Mouse (Mus musculus): ENCODE data around the gene Galnt5. TPM values are rescaled to one million over a fixed set of nuclear protein-coding genes. Genes with fewer than 3 reads are reported as not detected.

The Galnt5 gene
- polyA plus RNA-seq, 1 experiment from 2014 or later: 1.3 TPM

DNA sequence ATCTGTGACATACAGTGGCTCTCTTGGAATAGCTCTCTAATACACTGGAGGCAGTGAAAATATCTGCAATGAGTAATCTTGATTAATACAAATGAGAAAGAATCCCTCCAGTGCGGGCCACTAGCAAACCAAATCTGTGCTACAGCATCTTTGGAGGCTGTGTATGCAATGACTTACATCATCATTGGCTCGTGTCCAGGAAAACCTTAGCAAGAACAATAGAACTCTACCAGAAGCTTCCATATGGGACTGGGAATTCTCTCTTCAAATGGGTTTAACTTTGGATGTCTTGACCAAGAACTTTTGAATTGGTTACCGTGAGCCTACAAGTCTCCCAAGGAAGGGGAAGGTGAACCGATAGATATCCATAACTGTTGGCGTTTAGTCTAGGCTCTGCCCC is 29.1 kb downstream of the Galnt5 start:
- Histone ChIP-seq H3K36me3 (replicated peaks; ENCODE audit: control insufficient read depth, insufficient read depth, low read depth, low read length) (no peaks in the 10 kb centered on the region), H3K4me1 (ENCODE audit: control insufficient read depth, insufficient read depth, low read length) (no peaks in the 10 kb centered on the region), H3K9ac (replicated peaks; ENCODE audit: low read length) (no peak overlapping the region), H3K9me3 (replicated peaks; ENCODE audit: control insufficient read depth, low read length) (no peaks in the 10 kb centered on the region), H3K4me3 (ENCODE audit: low read depth, low read length) (no peak overlapping the region), H3K27ac (replicated peaks; ENCODE audit: low read depth, low read length) (no peak overlapping the region), H3K27me3 (ENCODE audit: control insufficient read depth, insufficient read depth, low read length) (no peaks in the 10 kb centered on the region), H3K4me2 (ENCODE audit: low read depth, low read length) (no peak overlapping the region)
- 91% methylated on average over 5 of the region's 5 CpGs for WGBS
- ATAC-seq (replicated peaks; ENCODE audit: insufficient number of reproducible peaks, low FRiP score, low TSS enrichment, low read depth) (no peak), DNase-seq (ENCODE audit: low spot score) (no peak)

DNA sequence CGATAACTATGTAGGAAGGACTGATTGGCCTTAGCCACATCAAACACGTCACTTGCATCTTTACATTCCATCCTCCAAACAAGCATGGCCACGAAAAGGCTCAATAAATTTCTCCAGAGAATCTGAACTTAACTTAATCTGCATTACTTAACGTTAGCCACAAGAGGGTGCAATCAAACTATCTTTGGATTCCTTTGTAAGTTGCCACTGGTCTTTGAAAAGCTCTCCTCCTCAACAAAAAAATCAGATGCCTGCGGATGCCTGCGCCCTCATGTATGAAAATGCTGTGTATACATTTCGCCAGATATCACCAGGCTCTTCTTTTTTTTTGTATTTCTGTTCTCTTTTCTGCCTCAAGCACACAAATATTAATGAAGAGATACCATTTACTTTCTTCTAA is 31.7 kb downstream of the Galnt5 start:
- H3K27ac ChIP-seq (replicated peaks; ENCODE audit: low read depth, low read length): no peak overlapping the region
- H3K9me3 ChIP-seq (replicated peaks; ENCODE audit: control insufficient read depth, low read length): no peaks in the 10 kb centered on the region
- WGBS: 28% methylated on average over 7 of the region's 7 CpGs
- ATAC-seq (replicated peaks; ENCODE audit: insufficient number of reproducible peaks, low FRiP score, low TSS enrichment, low read depth) (no peak), DNase-seq (ENCODE audit: low spot score) (peak; percentile 88)
- no peaks in the 10 kb centered on the region for H3K36me3 ChIP-seq (replicated peaks; ENCODE audit: control insufficient read depth, insufficient read depth, low read depth, low read length)
- H3K4me1 ChIP-seq (ENCODE audit: control insufficient read depth, insufficient read depth, low read length): no peaks in the 10 kb centered on the region
- H3K4me3 ChIP-seq (ENCODE audit: low read depth, low read length): no peak overlapping the region
- no peak overlapping the region for H3K9ac ChIP-seq (replicated peaks; ENCODE audit: low read length)
- no peaks in the 10 kb centered on the region for H3K27me3 ChIP-seq (ENCODE audit: control insufficient read depth, insufficient read depth, low read length)
- H3K4me2 ChIP-seq (ENCODE audit: low read depth, low read length): no peak overlapping the region

DNA sequence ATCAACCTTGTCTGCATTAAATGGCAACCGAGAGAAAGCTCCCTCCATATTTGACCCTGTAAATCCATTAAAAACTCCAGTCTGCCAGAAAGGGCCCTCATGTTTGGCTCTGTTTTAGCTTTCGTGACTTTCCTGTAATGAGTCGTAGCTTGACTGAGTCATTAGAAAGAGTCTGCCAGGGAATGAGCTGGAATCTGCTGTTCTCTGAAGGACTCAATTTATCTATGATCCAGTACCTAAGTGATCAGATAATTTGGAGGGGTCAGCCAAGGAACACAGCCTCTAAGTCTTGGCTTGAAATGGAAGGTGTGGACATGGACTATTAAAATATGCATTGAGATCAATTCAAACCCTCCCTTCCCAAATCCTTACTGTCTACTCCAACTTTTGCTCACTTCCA is 33.7 kb downstream of the Galnt5 start:
- Histone ChIP-seq H3K9me3 (replicated peaks; ENCODE audit: control insufficient read depth, low read length) (no peaks in the 10 kb centered on the region), H3K4me1 (ENCODE audit: control insufficient read depth, insufficient read depth, low read length) (no peaks in the 10 kb centered on the region), H3K27me3 (ENCODE audit: control insufficient read depth, insufficient read depth, low read length) (no peaks in the 10 kb centered on the region), H3K9ac (replicated peaks; ENCODE audit: low read length) (no peak overlapping the region), H3K36me3 (replicated peaks; ENCODE audit: control insufficient read depth, insufficient read depth, low read depth, low read length) (no peaks in the 10 kb centered on the region), H3K4me3 (ENCODE audit: low read depth, low read length) (no peak overlapping the region), H3K4me2 (ENCODE audit: low read depth, low read length) (no peak overlapping the region), H3K27ac (replicated peaks; ENCODE audit: low read depth, low read length) (no peak overlapping the region)
- ATAC-seq (replicated peaks; ENCODE audit: insufficient number of reproducible peaks, low FRiP score, low TSS enrichment, low read depth) (no peak), DNase-seq (ENCODE audit: low spot score) (no peak)
- 89% methylated on average over 3 of the region's 3 CpGs for WGBS

DNA sequence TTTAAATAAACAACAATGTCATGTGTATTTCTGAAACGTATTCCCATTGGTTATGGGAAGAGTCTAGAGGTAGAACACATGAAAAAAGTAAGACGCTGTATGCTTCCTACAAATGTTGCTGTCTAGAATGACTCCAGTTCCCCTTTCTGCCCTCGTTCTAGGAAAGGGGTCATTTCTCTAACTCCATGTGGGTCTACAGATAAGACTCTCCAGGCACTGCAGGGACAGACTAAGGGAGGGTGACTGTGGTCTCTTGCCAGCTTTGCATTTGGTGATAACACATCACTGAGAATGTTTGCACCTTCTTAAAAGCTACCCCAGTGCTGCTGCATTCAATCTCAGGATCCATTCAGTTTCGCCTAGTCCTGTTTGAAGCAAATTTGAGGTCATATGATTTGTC is 38.0 kb downstream of the Galnt5 start:
- WGBS: 85% methylated on average over 4 of the region's 4 CpGs
- no peak for DNase-seq (ENCODE audit: low spot score)

DNA sequence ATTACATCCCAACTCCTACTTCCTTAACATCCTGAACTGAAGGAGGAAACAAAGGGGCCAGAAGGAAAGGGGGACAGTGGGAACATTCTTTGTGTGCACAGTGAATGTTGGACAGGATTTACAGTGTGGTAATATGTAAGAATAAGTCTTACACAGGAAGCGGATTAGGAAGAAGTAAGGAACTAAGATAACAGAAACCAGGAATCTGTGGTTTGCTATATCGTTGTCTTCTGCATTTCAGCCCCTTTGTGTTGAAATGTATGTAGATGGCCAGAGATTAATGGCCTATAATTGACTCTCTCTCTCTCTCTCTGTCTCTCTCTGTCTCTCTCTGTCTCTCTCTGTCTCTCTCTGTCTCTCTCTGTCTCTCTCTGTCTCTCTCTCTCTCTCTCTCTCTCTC is 39.2 kb downstream of the Galnt5 start:
- no peak for DNase-seq (ENCODE audit: low spot score)
- no peak overlapping the region for H3K4me2 ChIP-seq (ENCODE audit: low read depth, low read length)
- WGBS: 85% methylated on average over 2 of the region's 2 CpGs
- H3K36me3 ChIP-seq (replicated peaks; ENCODE audit: control insufficient read depth, insufficient read depth, low read depth, low read length): no peaks in the 10 kb centered on the region
- no peaks in the 10 kb centered on the region for H3K9me3 ChIP-seq (replicated peaks; ENCODE audit: control insufficient read depth, low read length)
- no peak overlapping the region for H3K9ac ChIP-seq (replicated peaks; ENCODE audit: low read length)
- no peak overlapping the region for H3K27ac ChIP-seq (replicated peaks; ENCODE audit: low read depth, low read length)
- ATAC-seq (replicated peaks; ENCODE audit: insufficient number of reproducible peaks, low FRiP score, low TSS enrichment, low read depth): no peak
- H3K4me1 ChIP-seq (ENCODE audit: control insufficient read depth, insufficient read depth, low read length): no peaks in the 10 kb centered on the region
- no peaks in the 10 kb centered on the region for H3K27me3 ChIP-seq (ENCODE audit: control insufficient read depth, insufficient read depth, low read length)
- no peak overlapping the region for H3K4me3 ChIP-seq (ENCODE audit: low read depth, low read length)

More for the DNA sequence above, 38.0 kb downstream of the Galnt5 start:
- no peaks in the 10 kb centered on the region for H3K27me3 ChIP-seq (ENCODE audit: control insufficient read depth, insufficient read depth, low read length)
- H3K4me2 ChIP-seq (ENCODE audit: low read depth, low read length): no peak overlapping the region
- ATAC-seq (replicated peaks; ENCODE audit: insufficient number of reproducible peaks, low FRiP score, low TSS enrichment, low read depth): no peak
- no peaks in the 10 kb centered on the region for H3K4me1 ChIP-seq (ENCODE audit: control insufficient read depth, insufficient read depth, low read length)
- H3K4me3 ChIP-seq (ENCODE audit: low read depth, low read length): no peak overlapping the region
- no peaks in the 10 kb centered on the region for H3K9me3 ChIP-seq (replicated peaks; ENCODE audit: control insufficient read depth, low read length)
- H3K9ac ChIP-seq (replicated peaks; ENCODE audit: low read length): no peak overlapping the region
- no peaks in the 10 kb centered on the region for H3K36me3 ChIP-seq (replicated peaks; ENCODE audit: control insufficient read depth, insufficient read depth, low read depth, low read length)
- H3K27ac ChIP-seq (replicated peaks; ENCODE audit: low read depth, low read length): no peak overlapping the region

DNA sequence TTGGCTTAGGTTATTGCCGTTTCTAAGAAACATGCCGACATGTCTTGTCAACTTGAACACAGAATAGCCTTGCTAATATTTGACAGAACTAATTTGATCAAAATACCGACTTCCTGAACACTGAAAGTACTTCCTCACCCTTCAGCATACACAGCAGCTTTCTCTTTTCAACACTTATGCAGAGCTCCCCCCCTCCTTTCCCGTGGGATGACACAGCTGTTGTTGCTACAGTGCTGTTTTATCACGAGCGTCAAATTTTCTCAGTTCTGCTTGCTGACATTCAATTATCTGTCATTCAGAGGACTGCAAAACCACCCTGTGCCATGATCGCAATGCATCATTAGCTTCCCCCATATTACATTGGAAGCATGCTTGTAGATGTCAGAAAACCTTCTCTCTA is 44.2 kb downstream of the Galnt5 start:
- no peak for ATAC-seq (replicated peaks; ENCODE audit: insufficient number of reproducible peaks, low FRiP score, low TSS enrichment, low read depth)
- 69% methylated on average over 7 of the region's 7 CpGs for WGBS
- H3K9me3 ChIP-seq (replicated peaks; ENCODE audit: control insufficient read depth, low read length): no peaks in the 10 kb centered on the region
- no peaks in the 10 kb centered on the region for H3K4me1 ChIP-seq (ENCODE audit: control insufficient read depth, insufficient read depth, low read length)
- no peaks in the 10 kb centered on the region for H3K27me3 ChIP-seq (ENCODE audit: control insufficient read depth, insufficient read depth, low read length)
- H3K36me3 ChIP-seq (replicated peaks; ENCODE audit: control insufficient read depth, insufficient read depth, low read depth, low read length): no peaks in the 10 kb centered on the region
- H3K9ac ChIP-seq (replicated peaks; ENCODE audit: low read length): no peak overlapping the region
- H3K4me3 ChIP-seq (ENCODE audit: low read depth, low read length): no peak overlapping the region
- H3K27ac ChIP-seq (replicated peaks; ENCODE audit: low read depth, low read length): no peak overlapping the region
- no peak overlapping the region for H3K4me2 ChIP-seq (ENCODE audit: low read depth, low read length)
- no peak for DNase-seq (ENCODE audit: low spot score)

DNA sequence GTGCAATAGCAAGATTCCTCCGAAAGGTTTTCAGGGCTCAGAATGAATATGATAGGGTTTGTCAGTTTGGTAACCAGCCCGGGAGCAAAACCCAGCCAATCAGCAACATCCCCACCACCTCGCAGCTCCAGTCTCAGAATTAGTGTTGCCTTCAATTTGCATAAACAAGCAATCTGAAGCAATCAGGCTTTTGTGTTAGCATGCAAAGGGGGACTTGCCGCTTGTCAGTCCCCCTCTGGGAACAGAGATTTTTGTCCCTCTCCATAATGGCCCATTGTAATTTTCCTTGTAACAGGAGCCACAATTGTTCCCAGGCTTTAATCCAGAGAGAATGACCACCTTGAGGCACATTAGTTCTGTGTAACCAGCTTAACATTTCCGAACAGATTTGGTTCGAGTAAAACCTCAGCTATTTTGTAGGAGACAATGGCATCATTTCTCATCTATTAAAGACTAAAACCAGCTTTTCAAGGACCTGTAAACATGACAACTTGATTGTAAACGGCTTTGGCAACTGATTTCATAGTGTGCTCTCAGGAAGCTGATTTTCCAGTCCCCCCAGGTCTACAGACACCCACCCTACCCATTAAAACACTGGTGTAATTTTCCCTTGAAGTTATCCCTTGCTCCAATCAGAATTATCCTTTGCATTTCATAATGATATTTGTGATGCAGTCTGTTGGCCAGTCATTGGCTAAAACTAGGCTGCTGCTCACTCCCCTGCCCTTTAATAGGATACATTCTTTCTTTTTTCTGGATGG is 55.3 kb downstream of the Galnt5 start, which contains the start of gene Ermn:
Gene Ermn (minus strand): TSS at position 44 of the 761 bp plus-strand sequence.
- H3K4me3 ChIP-seq (ENCODE audit: low read depth, low read length): no peak within 1 kb of the TSS
- no peaks in the 10 kb centered on the region for H3K9me3 ChIP-seq (replicated peaks; ENCODE audit: control insufficient read depth, low read length)
- H3K4me2 ChIP-seq (ENCODE audit: low read depth, low read length): no peak within 1 kb of the TSS
- no peaks in the 10 kb centered on the region for H3K27me3 ChIP-seq (ENCODE audit: control insufficient read depth, insufficient read depth, low read length)
- H3K9ac ChIP-seq (replicated peaks; ENCODE audit: low read length): no peak within 1 kb of the TSS
- peak; percentile 31; the same call in 1 of the 2 replicates for ATAC-seq (replicated peaks; ENCODE audit: insufficient number of reproducible peaks, low FRiP score, low TSS enrichment, low read depth)
- peak; percentile 17 for DNase-seq (ENCODE audit: low spot score)
- 11% methylated on average over 7 of the region's 7 CpGs for WGBS
- no peaks in the 10 kb centered on the region for H3K36me3 ChIP-seq (replicated peaks; ENCODE audit: control insufficient read depth, insufficient read depth, low read depth, low read length)
- H3K27ac ChIP-seq (replicated peaks; ENCODE audit: low read depth, low read length): no peak within 1 kb of the TSS
- H3K4me1 ChIP-seq (ENCODE audit: control insufficient read depth, insufficient read depth, low read length): no peaks in the 10 kb centered on the region

DNA sequence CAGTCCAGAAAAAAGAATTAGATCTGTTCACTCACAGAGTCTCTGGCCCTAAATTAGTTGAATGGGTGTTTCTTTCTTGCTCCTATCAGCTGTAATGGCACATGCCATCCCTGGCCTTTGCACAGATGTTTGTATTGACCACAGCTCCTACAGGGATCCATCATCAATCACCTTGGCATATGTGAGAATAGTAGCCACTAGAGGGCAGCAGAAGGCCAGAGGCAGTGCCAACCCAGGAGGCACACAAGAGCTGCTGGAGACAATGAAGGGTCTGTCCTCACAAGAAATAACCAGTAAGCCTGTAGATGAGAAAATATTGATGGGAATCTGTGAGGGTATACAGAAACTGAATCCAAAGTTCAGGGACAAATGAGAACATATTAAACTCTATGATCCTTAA is 57.7 kb downstream of the Galnt5 start:
- no peaks in the 10 kb centered on the region for H3K4me1 ChIP-seq (ENCODE audit: control insufficient read depth, insufficient read depth, low read length)
- no peak overlapping the region for H3K4me2 ChIP-seq (ENCODE audit: low read depth, low read length)
- DNase-seq (ENCODE audit: low spot score): peak; percentile 67
- no peak overlapping the region for H3K4me3 ChIP-seq (ENCODE audit: low read depth, low read length)
- no peak for ATAC-seq (replicated peaks; ENCODE audit: insufficient number of reproducible peaks, low FRiP score, low TSS enrichment, low read depth)
- no peaks in the 10 kb centered on the region for H3K9me3 ChIP-seq (replicated peaks; ENCODE audit: control insufficient read depth, low read length)
- no peak overlapping the region for H3K9ac ChIP-seq (replicated peaks; ENCODE audit: low read length)
- no peaks in the 10 kb centered on the region for H3K27me3 ChIP-seq (ENCODE audit: control insufficient read depth, insufficient read depth, low read length)
- no peaks in the 10 kb centered on the region for H3K36me3 ChIP-seq (replicated peaks; ENCODE audit: control insufficient read depth, insufficient read depth, low read depth, low read length)
- H3K27ac ChIP-seq (replicated peaks; ENCODE audit: low read depth, low read length): no peak overlapping the region

All from embryonic facial prominence, embryonic 11.5 days (tissue).